Mouse (Mus musculus) CD8-positive naive resting alpha-beta T cell, adult 2 months (primary cell): ENCODE data around the gene Pank4.

ENCODE experiments used
- DNase-seq, 2 experiments: peaks; one replicate each; pipeline ENCODE4 v3.0.0; 2022; ENCODE audit warnings: low read depth in 2 of 2, low spot score in 2 of 2

Gene Pank4

GRCm38 (mm10) chr4:155011312-155012025 is 47.5 kb downstream of the Pank4 start:
- no peak for DNase-seq

GRCm38 (mm10) chr4:155012115-155012514 is 48.2 kb downstream of the Pank4 start:
- no peak for DNase-seq

- DNase-seq: peak; percentile 49 to 66
Measured at GRCm38 (mm10) chr4:155012788-155013187, 48.9 kb downstream of the Pank4 start.

- DNase-seq: no peak
Measured at GRCm38 (mm10) chr4:155014244-155014643, 50.3 kb downstream of the Pank4 start.

DNA sequence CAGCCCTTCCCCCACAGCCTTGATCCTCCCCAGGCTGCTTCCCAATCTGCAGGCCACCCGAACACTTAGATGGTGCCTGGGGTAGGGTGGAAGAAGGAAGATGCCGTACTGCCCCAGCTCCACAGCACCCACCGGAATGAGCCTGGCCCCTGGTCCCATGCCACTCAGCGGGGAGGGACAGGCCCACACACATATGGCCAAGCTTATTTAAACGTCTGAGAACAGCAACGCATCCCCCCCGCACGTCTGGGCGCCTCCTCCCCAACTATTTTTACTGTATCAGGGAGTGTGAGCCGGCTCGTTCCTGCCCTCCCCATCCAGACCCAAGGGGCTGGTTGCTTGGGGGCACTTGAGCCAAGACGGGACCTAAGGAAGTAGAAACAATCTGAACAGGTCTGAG is 50.9 kb downstream of the Pank4 start:
- DNase-seq: no peak

DNA sequence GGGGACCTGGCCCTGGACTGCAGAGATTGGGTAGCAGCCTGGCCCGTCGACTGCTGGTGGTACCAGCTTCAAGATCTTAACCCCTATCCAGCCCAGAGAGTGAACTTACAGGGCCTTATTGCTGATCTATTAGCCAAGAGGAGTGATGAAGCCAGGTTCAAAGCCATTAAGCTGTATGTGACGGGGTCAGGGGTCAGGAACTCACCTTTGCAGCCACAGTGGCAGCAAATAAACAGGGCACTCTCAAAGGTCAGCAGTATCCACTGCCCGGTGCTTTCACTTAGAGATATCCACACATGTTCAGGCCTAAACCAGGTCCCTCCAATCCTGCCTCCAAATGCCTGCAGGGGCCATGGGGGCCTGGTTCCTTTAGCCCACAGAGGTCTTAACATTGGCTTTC is 51.6 kb downstream of the Pank4 start:
- DNase-seq: no peak

DNA sequence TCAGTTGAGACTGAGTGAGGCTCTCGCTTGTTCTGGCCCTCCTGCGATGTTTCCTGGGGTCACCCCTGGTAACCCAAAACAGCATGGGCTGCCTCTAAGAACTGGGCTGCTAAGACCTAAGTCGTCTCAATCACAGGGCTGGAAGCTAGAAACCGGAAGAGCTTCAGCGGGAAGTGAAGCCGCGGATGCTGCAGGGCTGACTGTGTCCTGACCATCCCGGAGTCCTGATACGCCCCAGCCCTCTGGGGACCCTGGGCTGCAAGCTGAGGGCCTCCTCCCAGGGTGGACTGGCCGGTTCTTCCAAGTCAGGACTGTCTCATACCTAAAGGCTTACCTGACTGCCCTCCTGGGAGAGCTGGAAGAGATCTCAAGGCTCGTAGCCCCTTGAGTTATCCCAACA is 52.9 kb downstream of the Pank4 start:
- no peak for DNase-seq

- no peak for DNase-seq
Measured at GRCm38 (mm10) chr4:155017253-155017878, 53.4 kb downstream of the Pank4 start.

DNA sequence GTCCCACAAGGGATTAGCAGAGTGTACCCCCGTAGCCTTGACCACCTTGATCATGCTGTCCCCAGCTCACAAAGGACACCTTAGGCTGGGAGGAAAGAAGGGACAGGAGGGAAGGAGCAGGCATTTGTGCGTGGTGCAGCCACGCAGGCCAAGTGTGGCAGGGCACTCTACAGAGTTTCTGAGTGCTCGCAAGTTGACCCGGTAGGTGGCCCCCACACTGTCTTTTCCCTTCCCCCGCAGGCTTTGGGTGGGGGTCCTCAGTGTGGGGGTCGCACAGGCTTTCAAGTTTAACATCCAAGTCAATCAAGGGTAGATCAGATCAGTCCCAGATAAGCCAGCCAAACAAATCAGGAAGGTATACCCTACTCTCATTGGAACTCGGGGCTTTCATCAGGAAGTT is 54.1 kb downstream of the Pank4 start:
- DNase-seq: no peak

DNA sequence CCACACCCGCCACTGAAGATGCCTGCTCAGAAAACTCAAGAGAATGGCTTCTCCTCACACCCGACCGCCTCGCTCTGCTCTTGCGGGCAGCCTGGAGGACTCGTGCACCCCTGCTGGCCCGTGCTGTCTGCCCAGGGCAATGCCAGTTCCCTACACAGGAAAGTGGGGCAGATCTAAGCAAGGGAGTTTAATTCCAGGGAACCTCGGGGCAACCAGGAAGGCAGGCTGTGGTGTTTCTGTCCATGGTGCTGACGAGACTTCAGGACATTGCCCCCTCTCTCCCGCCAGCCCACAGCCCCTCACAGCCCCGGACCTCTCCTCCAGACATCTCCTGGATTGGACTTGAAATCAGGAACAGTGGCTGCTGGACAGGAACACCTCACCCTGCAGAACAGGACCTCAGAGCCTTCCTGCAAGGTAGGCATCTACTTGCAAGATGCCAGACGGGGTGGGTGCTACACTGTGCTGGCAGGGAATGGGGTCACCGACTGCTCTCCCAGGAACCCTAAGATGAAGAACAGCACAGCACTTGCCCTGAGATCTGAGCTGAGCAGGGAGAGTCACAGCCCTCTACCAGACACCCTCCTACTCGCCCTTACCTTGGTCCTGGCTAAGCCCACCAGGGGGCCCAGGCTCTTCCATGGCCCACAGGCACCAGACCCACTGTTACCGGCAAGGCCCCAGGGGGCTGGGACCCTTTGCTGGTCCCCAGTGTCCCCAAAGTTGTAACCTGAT is 54.8 kb downstream of the Pank4 start:
- no peak for DNase-seq

DNA sequence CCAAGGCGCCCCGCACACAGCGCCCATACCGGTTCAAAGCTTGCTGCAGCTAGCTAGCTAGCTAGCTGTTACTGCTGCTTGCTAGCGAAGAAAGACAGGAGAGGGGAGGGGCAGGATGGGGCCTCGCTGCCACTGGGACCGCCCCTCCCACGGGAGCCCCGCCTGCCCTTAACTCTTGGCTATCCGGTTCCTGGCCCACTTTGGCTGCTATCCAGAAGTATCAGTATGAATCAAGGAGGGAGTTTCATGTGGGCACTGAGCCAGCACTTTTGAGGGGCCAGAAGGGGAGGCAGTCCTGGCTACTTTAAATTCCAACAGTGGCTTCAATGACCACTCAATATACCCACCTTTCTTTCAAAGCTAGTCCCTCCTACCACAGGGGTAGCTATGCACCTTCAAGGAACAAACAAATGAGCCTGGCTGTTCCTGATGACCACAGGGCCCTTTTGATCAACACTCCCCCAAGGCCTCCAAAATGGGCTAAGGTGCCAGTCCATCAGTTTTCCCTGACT is 55.5 kb downstream of the Pank4 start:
- DNase-seq: no peak

GRCm38 (mm10) chr4:155020141-155020540 is 56.2 kb downstream of the Pank4 start:
- DNase-seq: no peak

GRCm38 (mm10) chr4:155020813-155021212 is 56.9 kb downstream of the Pank4 start:
- DNase-seq: no peak

DNA sequence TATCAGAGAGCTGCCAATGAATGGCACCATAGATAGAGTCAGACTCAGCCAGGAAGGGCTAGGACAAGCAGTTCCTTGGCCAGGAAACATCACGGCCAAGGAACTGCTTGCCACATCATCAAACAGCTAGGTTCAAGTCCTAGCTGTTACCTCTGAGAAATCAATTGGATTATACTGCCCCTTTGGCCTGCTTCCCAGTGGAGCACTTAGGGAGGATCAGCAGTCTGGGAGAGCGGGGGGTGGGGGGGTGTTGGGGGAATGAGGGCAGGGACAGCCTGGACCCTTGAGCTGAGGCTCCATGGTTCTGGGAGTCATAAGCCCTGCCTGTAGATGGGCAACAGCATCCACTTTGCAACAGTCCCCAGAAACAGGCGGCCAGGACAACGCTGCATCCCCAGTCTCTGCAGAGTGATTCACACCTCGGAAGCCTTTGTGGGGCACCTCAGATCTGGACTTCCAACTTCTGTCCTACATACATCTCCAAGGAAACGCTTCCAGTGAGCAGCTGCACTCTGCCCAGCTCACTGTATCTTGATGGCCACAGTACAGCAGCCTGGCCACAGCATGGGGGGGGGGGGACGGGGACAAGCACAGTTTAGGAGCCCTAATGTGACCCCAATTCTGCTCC is 58.4 kb downstream of the Pank4 start:
- DNase-seq: no peak

DNA sequence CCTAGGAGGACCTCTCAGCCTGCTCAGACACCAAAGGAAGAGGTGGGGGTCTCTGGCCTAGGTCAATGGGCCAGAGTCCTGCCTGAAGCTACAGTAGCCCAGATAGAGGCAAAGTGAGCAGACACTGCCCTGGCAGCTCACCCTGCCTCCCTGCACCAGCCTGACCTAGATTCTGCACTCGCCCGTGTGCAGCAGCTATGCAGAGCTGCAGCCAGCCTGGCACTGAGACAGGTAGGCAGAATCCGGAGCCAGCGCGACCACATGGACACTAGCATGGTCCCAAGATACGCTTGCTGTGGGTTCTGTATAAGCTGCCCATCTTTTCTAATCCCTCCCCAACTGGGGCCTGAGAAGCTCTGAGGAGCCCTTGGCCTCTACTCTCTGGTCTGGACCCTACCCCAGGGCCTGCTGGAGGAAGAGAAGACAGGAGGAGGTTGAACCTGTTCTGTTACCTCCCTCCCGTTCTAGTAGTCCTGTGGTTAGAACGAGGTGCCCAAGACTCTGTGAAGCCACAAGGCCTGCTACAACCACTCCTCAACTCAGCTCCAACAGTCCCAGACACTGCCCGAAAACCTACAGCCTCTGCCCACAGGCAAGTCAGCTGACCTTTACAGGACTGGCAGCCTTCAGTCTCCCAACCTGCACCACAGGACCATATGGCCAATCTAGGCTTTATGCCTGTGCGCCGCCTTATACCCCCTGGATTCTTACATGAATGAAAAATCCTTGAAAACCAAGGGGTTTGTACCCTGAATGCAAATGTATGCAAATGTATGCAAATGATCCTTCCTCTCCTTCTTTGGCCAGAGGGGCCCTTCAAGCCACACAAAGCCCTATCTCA is 60.5 kb downstream of the Pank4 start:
- DNase-seq: no peak
